Mouse (Mus musculus) C2C12 (cell line): ENCODE measurements around the gene Rsph3a.
A peak's percentile ranks its signal among the peaks of the same experiment; 100 is the strongest.
"Not testable (repeated sequence)": the region's sequence is repeated elsewhere in the genome, so short reads cannot be mapped to it uniquely, and the experiment has no call there.

ENCODE experiments used
- CTCF ChIP-seq: IDR thresholded peaks from one replicate; pipeline ENCODE4 v1.5.1; 2011; ENCODE audit not compliant: control insufficient read depth, insufficient read depth, insufficient read length
- MAX ChIP-seq: IDR thresholded peaks from one replicate; pipeline ENCODE4 v1.6.1; 2011; ENCODE audit warnings: mild to moderate bottlenecking, control low read depth
- MYOD1 ChIP-seq: IDR thresholded peaks from one replicate; pipeline ENCODE4 v1.6.1; 2011; ENCODE audit warnings: low read depth; ENCODE audit not compliant: control insufficient read depth, insufficient read length
- MYOG ChIP-seq: IDR thresholded peaks from one replicate; pipeline ENCODE4 v1.6.1; 2011; ENCODE audit not compliant: control insufficient read depth, insufficient read length; ENCODE audit errors: extremely low read depth
- USF1 ChIP-seq: IDR thresholded peaks from one replicate; pipeline ENCODE4 v1.6.1; 2011; ENCODE audit warnings: low read depth, mild to moderate bottlenecking, control low read depth, moderate library complexity

DNA sequence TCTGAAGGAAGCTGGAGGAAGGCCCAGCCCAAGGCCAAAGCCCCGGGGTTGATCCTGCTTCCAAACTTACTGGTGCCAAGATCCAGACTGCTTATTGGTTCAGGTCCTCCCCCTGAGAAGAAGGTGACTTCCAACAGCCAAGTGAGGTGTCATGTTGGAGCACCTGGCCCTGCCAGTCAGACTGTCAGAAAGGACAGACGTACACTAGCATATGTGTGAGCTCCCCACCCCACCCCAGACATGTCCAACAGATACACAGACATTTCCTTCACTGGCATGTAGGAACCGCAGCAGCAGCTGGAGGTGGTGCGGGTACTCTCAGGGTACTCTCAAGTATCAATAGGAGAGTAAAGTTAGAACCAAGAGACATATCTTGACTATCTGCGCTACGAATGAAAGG lies 61.4 kb downstream of the Rsph3a start:
- not testable (repeated sequence) for TF ChIP-seq CTCF, USF1, MAX, MYOG
- peak; percentile 50 for TF ChIP-seq MYOD1
